Mouse (Mus musculus) right cerebral cortex, postnatal 25 days (tissue): ENCODE data around the gene Tldc1.

Source experiments
- DNase-seq: peaks from one replicate; pipeline ENCODE4 v3.0.0; 2022

The Tldc1 gene

GRCm38 (mm10) chr8:119717765-119718164 lies 60.5 kb downstream of the Tldc1 start:
- DNase-seq: no peak

- DNase-seq: no peak
Observed at GRCm38 (mm10) chr8:119716730-119717299, 61.4 kb downstream of the Tldc1 start.

GRCm38 (mm10) chr8:119715221-119715620 lies 63.0 kb downstream of the Tldc1 start:
- DNase-seq: no peak

- no peak for DNase-seq
Observed at GRCm38 (mm10) chr8:119713421-119713820, 64.8 kb downstream of the Tldc1 start.

- no peak for DNase-seq
Observed at GRCm38 (mm10) chr8:119712226-119712625, 66.0 kb downstream of the Tldc1 start.
